20 mouse cellular contexts compared by ENCODE assay signal in the genomic region with DNA sequence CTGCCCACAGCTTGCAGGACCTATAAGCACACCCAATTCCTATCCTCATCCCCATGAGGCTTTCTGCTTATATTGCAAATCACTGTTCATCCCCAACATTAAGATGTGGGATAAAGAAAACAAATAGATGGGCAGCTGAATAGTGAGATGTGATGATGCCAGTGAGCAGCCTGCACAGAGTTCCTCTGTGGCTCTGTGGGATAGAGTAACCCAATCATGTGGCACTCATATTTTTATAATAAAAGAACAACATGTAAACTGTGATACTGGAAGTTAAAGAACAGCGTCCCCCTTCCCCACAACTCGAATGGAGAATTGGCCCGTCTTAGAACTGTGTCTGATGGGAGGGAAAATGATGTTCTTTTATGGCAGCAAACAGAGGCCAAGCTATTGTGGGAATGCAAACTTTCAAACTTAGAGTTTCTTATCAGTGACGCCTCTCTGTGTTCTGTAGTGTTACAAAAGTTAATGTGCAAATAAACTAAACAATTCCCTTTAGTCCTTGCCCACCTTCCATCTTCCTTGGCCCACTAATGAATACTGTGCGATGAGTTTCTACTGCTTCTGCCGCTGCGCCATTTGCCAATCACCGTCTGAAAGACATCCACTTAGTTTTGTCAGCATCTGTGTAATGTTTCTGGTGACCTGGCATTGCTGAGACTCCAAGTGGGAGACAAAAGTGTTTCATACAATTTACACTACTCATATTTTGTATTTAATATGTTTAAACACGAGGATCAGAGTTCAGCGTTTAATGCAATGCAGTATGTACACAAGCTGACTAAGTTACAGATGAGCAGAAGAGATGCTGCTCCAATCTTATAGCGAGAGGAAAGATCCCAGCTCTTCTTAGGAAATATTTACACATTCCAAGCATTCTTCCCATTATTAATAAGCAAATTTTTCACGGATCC.
A peak's percentile ranks its signal among the peaks of the same experiment; 100 is the strongest.
DNase-seq lines count a peak whose midpoint lies in the region; ATAC-seq and TF ChIP-seq lines count a peak whose summit lies in the region.
"Had no signal": no experiment of that assay in that cellular context is flagged by ENCODE, and none has a peak within 500 bp of the region (broad histone marks: within the 10 kb centered on the region; RNA-seq: fewer than 3 reads in every experiment).

No protein-coding gene starts in this region.

- H3K4me1 ChIP-seq in heart, embryonic 15.5 days (replicated peaks) = peaks cover 26% of the 10 kb centered on the region
- H3K4me1 ChIP-seq in lung, embryonic 14.5 days (ENCODE audit: insufficient read depth) = no peaks in the 10 kb centered on the region
- no peaks in the 10 kb centered on the region for H3K4me1 ChIP-seq in testis, adult 2 months (ENCODE audit: control insufficient read depth, insufficient read depth, low read length)
- no peaks in the 10 kb centered on the region for H3K4me1 ChIP-seq in forebrain, embryonic 16.5 days (replicated peaks; ENCODE audit: control insufficient read depth, insufficient read depth, low read length)
- H3K4me1 ChIP-seq: embryonic facial prominence, embryonic 12.5 days; forebrain, embryonic 15.5 days; hindbrain, embryonic 12.5 days had no signal

- ATAC-seq in heart, embryonic 15.5 days (replicated peaks; ENCODE audit: insufficient number of reproducible peaks, insufficient read depth, low FRiP score, low read depth) = no peak
- ATAC-seq in lung, embryonic 14.5 days (ENCODE audit: insufficient read depth) = peak; percentile 70
- ATAC-seq in forebrain, embryonic 16.5 days = no peak
- ATAC-seq: activated CD4-positive, CD25-positive, alpha-beta regulatory T cell, adult 4 months; hindbrain, embryonic 16.5 days; Patski had no signal

- DNase-seq in heart, postnatal 25 days (ENCODE audit: low spot score) = no peak
- peak; percentile 62 for DNase-seq in lung, embryonic 14.5 days
- no peak for DNase-seq in lung, postnatal 25 days (ENCODE audit: low spot score)
- DNase-seq in testis, postnatal 10 days (ENCODE audit: low spot score) = no peak
- no peak for DNase-seq in thymus, postnatal 0 days (ENCODE audit: low spot score)
- DNase-seq: adrenal gland, postnatal 14 days; cerebellum, adult 11-12 months; cerebellum, adult 9-10 months; cerebellum, postnatal 25 days; gastrocnemius, postnatal 10 days had no signal

- no peak overlapping the region for H3K4me2 ChIP-seq in heart, embryonic 15.5 days
- no peak overlapping the region for H3K4me2 ChIP-seq in lung, embryonic 14.5 days
- no peak overlapping the region for H3K4me2 ChIP-seq in forebrain, embryonic 16.5 days (ENCODE audit: low read length)
- H3K4me2 ChIP-seq: embryonic facial prominence, embryonic 12.5 days; forebrain, embryonic 15.5 days; hindbrain, embryonic 12.5 days had no signal

- no peak overlapping the region for H3K9ac ChIP-seq in heart, embryonic 15.5 days
- no peak overlapping the region for H3K9ac ChIP-seq in lung, embryonic 14.5 days
- no peak overlapping the region for H3K9ac ChIP-seq in forebrain, embryonic 16.5 days (replicated peaks; ENCODE audit: low read depth, low read length)
- H3K9ac ChIP-seq: embryonic facial prominence, embryonic 12.5 days; forebrain, embryonic 15.5 days; heart, embryonic 13.5 days; hindbrain, embryonic 12.5 days had no signal

- peak overlapping the region; percentile 75 for H3K27ac ChIP-seq in heart, embryonic 15.5 days
- H3K27ac ChIP-seq in lung, embryonic 14.5 days (ENCODE audit: low read depth) = peak overlapping the region; percentile 54; the same call in 1 of the 2 replicates
- 0 out of 2 replicates have a peak overlapping the region, but pooled peaks have one; percentile 23 for H3K27ac ChIP-seq in testis, adult 2 months (ENCODE audit: control insufficient read depth, insufficient read depth, low read depth, low read length)
- no peak overlapping the region for H3K27ac ChIP-seq in forebrain, embryonic 16.5 days (ENCODE audit: low read length)
- H3K27ac ChIP-seq: embryonic facial prominence, embryonic 12.5 days; forebrain, embryonic 15.5 days; hindbrain, embryonic 12.5 days had no signal

- H3K27me3 ChIP-seq in heart, embryonic 15.5 days = no peaks in the 10 kb centered on the region
- no peaks in the 10 kb centered on the region for H3K27me3 ChIP-seq in lung, embryonic 14.5 days (ENCODE audit: insufficient read depth, low read length)
- no peaks in the 10 kb centered on the region for H3K27me3 ChIP-seq in testis, adult 2 months (ENCODE audit: control insufficient read depth, insufficient read depth, low read length)
- H3K27me3 ChIP-seq in forebrain, embryonic 16.5 days (replicated peaks; ENCODE audit: control insufficient read depth, insufficient read depth, low read length) = no peaks in the 10 kb centered on the region
- H3K27me3 ChIP-seq: embryonic facial prominence, embryonic 12.5 days; forebrain, embryonic 15.5 days; heart, embryonic 13.5 days; hindbrain, embryonic 12.5 days; Patski had no signal

- TF ChIP-seq POLR2A in testis, adult 2 months (IDR thresholded peaks at IDR 0.05; ENCODE audit: control insufficient read depth, low read depth, low read length) = no peak

- H3K9me3 ChIP-seq in heart, embryonic 15.5 days (replicated peaks) = no peaks in the 10 kb centered on the region
- H3K9me3 ChIP-seq in lung, embryonic 14.5 days (ENCODE audit: low read depth, low read length) = no peaks in the 10 kb centered on the region
- H3K9me3 ChIP-seq in forebrain, embryonic 16.5 days (ENCODE audit: control insufficient read depth, low read length) = no peaks in the 10 kb centered on the region
- H3K9me3 ChIP-seq: embryonic facial prominence, embryonic 12.5 days; forebrain, embryonic 15.5 days; heart, embryonic 13.5 days; hindbrain, embryonic 12.5 days had no signal

- H3K36me3 ChIP-seq in heart, embryonic 15.5 days = no peaks in the 10 kb centered on the region
- no peaks in the 10 kb centered on the region for H3K36me3 ChIP-seq in lung, embryonic 14.5 days (ENCODE audit: insufficient read depth)
- H3K36me3 ChIP-seq in testis, adult 2 months (ENCODE audit: control insufficient read depth, insufficient read depth, low read length) = no peaks in the 10 kb centered on the region
- H3K36me3 ChIP-seq in forebrain, embryonic 16.5 days (ENCODE audit: control insufficient read depth, insufficient read depth) = no peaks in the 10 kb centered on the region
- H3K36me3 ChIP-seq: embryonic facial prominence, embryonic 12.5 days; forebrain, embryonic 15.5 days; heart, embryonic 13.5 days; hindbrain, embryonic 12.5 days had no signal

- 65% methylated on average over 12 of the region's 12 CpGs for WGBS in heart, embryonic 15.5 days
- 38% methylated on average over 12 of the region's 12 CpGs for whole genome bisulfite sequencing in lung, embryonic 14.5 days
- 90% methylated on average over 12 of the region's 12 CpGs for WGBS in forebrain, embryonic 16.5 days

- TF ChIP-seq CTCF in lung, embryonic 14.5 days (IDR thresholded peaks at IDR 0.05; ENCODE audit: low read depth) = no peak
- TF ChIP-seq CTCF in testis, adult 2 months (IDR thresholded peaks at IDR 0.05; ENCODE audit: control insufficient read depth, insufficient read depth, insufficient replicate concordance, low read depth, low read length) = no peak

- intact Hi-C loops in heart, postnatal 25 days (cut with DNase I) = no loop called here

- H3K4me3 ChIP-seq in heart, embryonic 15.5 days = no peak overlapping the region
- no peak overlapping the region for H3K4me3 ChIP-seq in lung, embryonic 14.5 days (ENCODE audit: low read depth, low read length)
- H3K4me3 ChIP-seq in testis, adult 2 months (ENCODE audit: control insufficient read depth, low read depth, low read length) = no peak overlapping the region
- no peak overlapping the region for H3K4me3 ChIP-seq in forebrain, embryonic 16.5 days (replicated peaks; ENCODE audit: low read length)
- H3K4me3 ChIP-seq: embryonic facial prominence, embryonic 12.5 days; forebrain, embryonic 15.5 days; heart, embryonic 13.5 days; hindbrain, embryonic 12.5 days had no signal
